Mouse (Mus musculus) liver, embryonic 13.5 days (tissue): ENCODE measurements around the gene Exoc3. TPM values are rescaled to one million over a fixed set of nuclear protein-coding genes. Genes with fewer than 3 reads are reported as not detected.

ENCODE experiments used
- ATAC-seq: fragments of 200-750 bp; cut with Nextera tagmentation; 2 replicates; pipeline ENCODE4 v1.8.0; 2017; ENCODE audit warnings: low read depth, mild to moderate bottlenecking, moderate number of reproducible peaks, moderate library complexity
- DNase-seq: peaks from one replicate; pipeline ENCODE4 v3.0.0; 2022
- H3K27ac ChIP-seq: fragments of 300-500 bp; sonication (generic); 2 replicates; pipeline ENCODE4 v1.5.1; 2015; ENCODE audit warnings: moderate library complexity, mild to moderate bottlenecking, inconsistent platforms
- H3K27me3 ChIP-seq: fragments of 300-500 bp; sonication (generic); 2 replicates; pipeline ENCODE4 v1.6.1; 2015; ENCODE audit warnings: mild to moderate bottlenecking, inconsistent platforms
- H3K36me3 ChIP-seq: fragments of 300-500 bp; sonication (generic); 2 replicates; pipeline ENCODE4 v1.6.1; 2015; ENCODE audit warnings: mild to moderate bottlenecking, inconsistent platforms
- H3K4me1 ChIP-seq: fragments of 300-500 bp; sonication (generic); replicated peaks from 2 replicates; pipeline ENCODE4 v1.6.1; 2015; ENCODE audit warnings: inconsistent platforms
- H3K4me2 ChIP-seq: fragments of 300-500 bp; sonication (generic); 2 replicates; pipeline ENCODE4 v1.6.1; 2015; ENCODE audit warnings: inconsistent platforms, mild to moderate bottlenecking, moderate library complexity
- H3K4me3 ChIP-seq: fragments of 300-500 bp; sonication (generic); replicated peaks from 2 replicates; pipeline ENCODE4 v1.5.1; 2015; ENCODE audit warnings: mild to moderate bottlenecking, inconsistent platforms
- H3K9ac ChIP-seq: fragments of 300-500 bp; sonication (generic); 2 replicates; pipeline ENCODE4 v1.6.1; 2015; ENCODE audit warnings: mild to moderate bottlenecking, inconsistent platforms
- H3K9me3 ChIP-seq: fragments of 300-500 bp; sonication (generic); replicated peaks from 2 replicates; pipeline ENCODE4 v1.6.1; 2016; ENCODE audit warnings: inconsistent platforms
- WGBS: fragments of 180-500 bp; shearing (Covaris S2); methylation state at CpG from one replicate; pipeline ENCODE4 v1.1.7; 2015; ENCODE audit not compliant: insufficient replicate concordance; 5-methylcytosine and 5-hydroxymethylcytosine counted together
- polyA plus RNA-seq: library from polyadenylated mRNA; unstranded; fragments of >200 nt; fragmentation: Nextera tagmentation; extraction: Ambion mirVana; gene quantifications from 2 replicates; pipeline ENCODE4 v1.2.1, GENCODE M21; 2015

Exoc3 gene
- polyA plus RNA-seq, 1 experiment from 2014 or later, result 33.3 TPM

DNA sequence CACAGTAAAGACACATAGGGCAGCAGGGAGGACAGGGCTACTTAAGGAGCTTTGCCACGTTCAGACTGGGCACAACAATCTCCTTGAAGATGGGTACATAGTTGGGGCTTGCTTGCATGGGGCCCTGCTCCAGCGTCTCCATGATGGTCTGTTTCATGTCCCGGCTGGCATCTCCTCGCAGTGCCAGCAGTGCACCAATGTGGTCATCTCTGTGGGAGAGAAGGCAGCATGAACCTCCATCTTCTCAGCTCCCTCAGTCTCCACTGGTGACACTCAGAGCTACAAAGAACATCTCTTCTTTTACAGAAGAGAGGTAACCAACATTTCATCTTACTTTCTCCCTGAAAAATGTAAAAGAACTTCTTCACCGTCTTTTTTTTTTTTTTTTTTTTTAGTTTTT is 36.5 kb downstream of the Exoc3 start:
- DNase-seq, result no peak
- no peaks in the 10 kb centered on the region for H3K27me3 ChIP-seq
- no peak overlapping the region for H3K27ac ChIP-seq
- H3K4me1 ChIP-seq, result peaks cover 3% of the 10 kb centered on the region
- no peak overlapping the region for H3K4me3 ChIP-seq
- no peaks in the 10 kb centered on the region for H3K9me3 ChIP-seq
- H3K36me3 ChIP-seq, result peaks cover 54% of the 10 kb centered on the region
- 88% methylated on average over 5 of the region's 5 CpGs for WGBS
- no peak for ATAC-seq
- no peak overlapping the region for H3K9ac ChIP-seq
- no peak overlapping the region for H3K4me2 ChIP-seq

- DNase-seq, result no peak
- Histone ChIP-seq H3K36me3 (peaks cover 42% of the 10 kb centered on the region), H3K4me2 (no peak overlapping the region), H3K27ac (no peak overlapping the region), H3K27me3 (no peaks in the 10 kb centered on the region), H3K4me3 (no peak overlapping the region), H3K9me3 (no peaks in the 10 kb centered on the region), H3K4me1 (peaks cover 14% of the 10 kb centered on the region), H3K9ac (no peak overlapping the region)
- no peak for ATAC-seq
- 73% methylated on average over 10 of the region's 10 CpGs for WGBS
These were observed 38.9 kb downstream of the Exoc3 start for GRCm38 (mm10) chr13:74169446-74170164.

GRCm38 (mm10) chr13:74167492-74167891 is 41.0 kb downstream of the Exoc3 start:
- no peak overlapping the region for H3K9ac ChIP-seq
- no peaks in the 10 kb centered on the region for H3K27me3 ChIP-seq
- ATAC-seq, result no peak
- peaks cover 14% of the 10 kb centered on the region for H3K4me1 ChIP-seq
- H3K36me3 ChIP-seq, result peaks cover 26% of the 10 kb centered on the region
- H3K4me3 ChIP-seq, result no peak overlapping the region
- H3K4me2 ChIP-seq, result no peak overlapping the region
- no peaks in the 10 kb centered on the region for H3K9me3 ChIP-seq
- no peak overlapping the region for H3K27ac ChIP-seq
- no peak for DNase-seq
- WGBS, result 59% methylated on average over 2 of the region's 2 CpGs

DNA sequence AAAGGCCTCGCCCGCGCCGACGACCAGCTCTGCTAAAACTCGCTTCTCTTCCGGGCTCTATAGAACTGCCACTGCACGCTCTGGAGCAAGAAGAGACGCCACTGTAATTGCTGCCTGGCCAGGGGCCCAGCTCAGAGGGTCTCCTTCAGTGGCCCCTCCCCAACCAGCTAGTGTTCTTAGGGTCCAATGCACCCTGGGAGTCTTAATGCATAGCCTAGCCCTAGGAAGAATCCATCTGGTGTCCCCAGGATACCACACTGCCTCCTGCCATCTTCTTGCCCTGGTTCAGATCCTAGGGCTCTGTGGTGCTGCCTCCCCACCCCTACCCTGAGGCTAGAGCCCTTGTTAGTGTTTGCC is 41.5 kb downstream of the Exoc3 start:
- DNase-seq (no peak), ATAC-seq (peak; percentile 21)
- 13% methylated on average over 9 of the region's 9 CpGs for WGBS
- peaks cover 14% of the 10 kb centered on the region for H3K4me1 ChIP-seq
- peak overlapping the region; percentile 54 for H3K4me3 ChIP-seq
- peaks cover 23% of the 10 kb centered on the region for H3K36me3 ChIP-seq
- no peaks in the 10 kb centered on the region for H3K27me3 ChIP-seq
- peak overlapping the region; percentile 71 for H3K4me2 ChIP-seq
- H3K9ac ChIP-seq, result peak overlapping the region; percentile 64
- no peaks in the 10 kb centered on the region for H3K9me3 ChIP-seq
- no peak overlapping the region for H3K27ac ChIP-seq

DNA sequence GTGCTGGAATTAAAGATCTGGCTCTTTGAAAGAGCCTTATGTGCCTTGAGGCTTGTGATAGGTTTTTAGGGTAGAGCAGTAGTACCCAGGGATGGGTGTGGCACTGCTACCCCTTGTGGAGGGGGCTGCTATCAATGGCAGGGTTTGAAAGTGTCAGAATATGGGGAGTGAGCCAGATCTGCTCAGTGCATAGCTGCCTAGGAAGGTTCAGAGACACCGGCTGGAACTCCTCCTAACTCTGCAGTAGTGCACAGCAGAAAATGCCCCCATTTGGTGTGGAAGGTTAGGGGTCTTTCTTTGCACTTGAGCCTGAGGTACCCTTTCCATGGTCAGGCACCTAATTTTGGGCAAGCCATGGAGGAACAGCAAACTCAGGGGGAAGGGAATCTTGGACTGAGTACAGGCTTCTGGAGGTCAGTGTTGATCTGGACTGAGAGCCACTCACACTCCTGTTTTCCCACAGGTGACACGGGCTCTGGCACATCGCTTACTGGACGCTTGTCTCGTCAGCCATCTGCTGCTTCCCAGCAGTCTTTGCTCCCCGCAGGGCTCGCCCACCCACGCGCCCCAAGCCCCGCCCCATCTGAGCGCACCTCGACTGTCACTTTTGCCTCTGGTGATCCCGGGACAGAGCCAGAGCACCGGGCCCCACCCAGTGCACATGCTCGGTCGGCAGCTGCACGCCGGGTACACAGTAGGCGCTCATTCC is 42.0 kb downstream of the Exoc3 start:
- Histone ChIP-seq H3K9me3 (no peaks in the 10 kb centered on the region), H3K4me1 (peaks cover 14% of the 10 kb centered on the region), H3K27me3 (no peaks in the 10 kb centered on the region), H3K4me2 (peak overlapping the region; percentile 71), H3K36me3 (peaks cover 18% of the 10 kb centered on the region), H3K27ac (no peak overlapping the region), H3K4me3 (peak overlapping the region; percentile 54), H3K9ac (peak overlapping the region; percentile 64)
- DNase-seq, result peak; percentile 68
- 9% methylated on average over 19 of the region's 19 CpGs for WGBS
- peak; percentile 92 for ATAC-seq

- Histone ChIP-seq H3K4me1 (peaks cover 12% of the 10 kb centered on the region), H3K27ac (no peak overlapping the region), H3K9ac (no peak overlapping the region), H3K4me3 (no peak overlapping the region), H3K27me3 (no peaks in the 10 kb centered on the region), H3K36me3 (no peaks in the 10 kb centered on the region), H3K9me3 (no peaks in the 10 kb centered on the region), H3K4me2 (no peak overlapping the region)
- DNase-seq, result no peak
- WGBS, result 54% methylated on average over 2 of the region's 2 CpGs
- peak; percentile 79 for ATAC-seq
These were observed 61.2 kb downstream of the Exoc3 start for GRCm38 (mm10) chr13:74147327-74147726.

DNA sequence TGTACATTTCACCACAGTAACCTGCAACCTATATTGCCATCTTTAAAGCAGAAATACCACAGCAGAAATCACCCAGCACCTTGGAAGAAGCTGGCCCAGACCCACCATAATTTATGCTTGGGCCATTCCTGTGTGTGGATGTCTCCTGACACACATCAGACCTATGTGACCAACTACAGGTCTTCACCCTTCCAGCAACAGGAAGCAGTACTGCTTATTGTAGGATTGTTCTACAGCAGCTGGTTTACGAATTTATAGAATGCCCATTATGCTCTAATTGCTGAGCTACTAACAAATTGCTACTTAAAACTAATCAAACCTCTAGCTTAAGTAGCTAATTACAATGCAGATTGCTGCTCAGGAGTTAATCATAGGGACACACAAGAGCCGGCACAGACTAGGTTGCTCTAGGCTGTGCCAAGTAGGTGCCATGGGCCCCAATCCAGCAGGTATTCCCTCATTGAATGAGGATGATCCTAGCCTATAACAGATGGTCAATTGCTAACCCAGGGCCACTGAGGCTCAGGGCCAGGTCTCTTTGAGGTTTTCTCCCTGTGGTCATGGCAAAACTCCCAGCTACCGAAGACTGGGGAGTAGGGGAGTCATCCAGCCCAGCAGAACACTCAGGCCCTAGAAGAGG is 62.4 kb downstream of the Exoc3 start:
- Histone ChIP-seq H3K36me3 (no peaks in the 10 kb centered on the region), H3K27me3 (no peaks in the 10 kb centered on the region), H3K4me3 (no peak overlapping the region), H3K4me1 (peaks cover 12% of the 10 kb centered on the region), H3K27ac (no peak overlapping the region), H3K9ac (no peak overlapping the region), H3K9me3 (no peaks in the 10 kb centered on the region), H3K4me2 (no peak overlapping the region)
- no peak for ATAC-seq
- WGBS, result 66% methylated on average over 3 of the region's 3 CpGs
- no peak for DNase-seq

GRCm38 (mm10) chr13:74144120-74144884 is 64.2 kb downstream of the Exoc3 start:
- ATAC-seq (no peak), DNase-seq (no peak)
- no peak overlapping the region for H3K4me2 ChIP-seq
- H3K27ac ChIP-seq, result no peak overlapping the region
- 57% methylated on average over 7 of the region's 7 CpGs for WGBS
- H3K36me3 ChIP-seq, result no peaks in the 10 kb centered on the region
- H3K4me1 ChIP-seq, result peaks cover 12% of the 10 kb centered on the region
- H3K9me3 ChIP-seq, result no peaks in the 10 kb centered on the region
- no peak overlapping the region for H3K4me3 ChIP-seq
- H3K9ac ChIP-seq, result no peak overlapping the region
- no peaks in the 10 kb centered on the region for H3K27me3 ChIP-seq

GRCm38 (mm10) chr13:74143282-74143681 is 65.2 kb downstream of the Exoc3 start:
- Histone ChIP-seq H3K9me3 (no peaks in the 10 kb centered on the region), H3K27me3 (no peaks in the 10 kb centered on the region), H3K4me2 (no peak overlapping the region), H3K9ac (no peak overlapping the region), H3K36me3 (no peaks in the 10 kb centered on the region), H3K4me3 (no peak overlapping the region), H3K4me1 (peaks cover 10% of the 10 kb centered on the region), H3K27ac (no peak overlapping the region)
- DNase-seq, result no peak
- whole genome bisulfite sequencing, result 49% methylated on average over 3 of the region's 3 CpGs
- no peak for ATAC-seq

- no peak overlapping the region for H3K4me2 ChIP-seq
- H3K4me3 ChIP-seq, result no peak overlapping the region
- no peak for ATAC-seq
- no peaks in the 10 kb centered on the region for H3K9me3 ChIP-seq
- H3K9ac ChIP-seq, result no peak overlapping the region
- H3K36me3 ChIP-seq, result no peaks in the 10 kb centered on the region
- WGBS, result 70% methylated on average over 6 of the region's 6 CpGs
- H3K4me1 ChIP-seq, result no peaks in the 10 kb centered on the region
- DNase-seq, result no peak
- H3K27me3 ChIP-seq, result no peaks in the 10 kb centered on the region
- H3K27ac ChIP-seq, result no peak overlapping the region
These were observed 67.7 kb downstream of the Exoc3 start for GRCm38 (mm10) chr13:74140793-74141192.
